Mouse (Mus musculus) kidney, postnatal 0 days (tissue): ENCODE data around the gene Fam241b. TPM values are rescaled to one million over a fixed set of nuclear protein-coding genes. Genes with fewer than 3 reads are reported as not detected.

Source experiments
- ATAC-seq: fragments of 200-750 bp; cut with Nextera tagmentation; replicated peaks from 2 replicates; pipeline ENCODE4 v1.8.0; 2017; ENCODE audit warnings: low read depth, moderate number of reproducible peaks, moderate TSS enrichment, moderate library complexity; ENCODE audit not compliant: low FRiP score
- DNase-seq: peaks from one replicate; pipeline ENCODE4 v3.0.0-alpha.2; 2016; ENCODE audit warnings: low spot score
- H3K27ac ChIP-seq: fragments of 300-500 bp; sonication (generic); 2 replicates; pipeline ENCODE4 v1.5.1; 2014; ENCODE audit warnings: mild to moderate bottlenecking
- H3K27me3 ChIP-seq: fragments of 300-500 bp; sonication (generic); 2 replicates; pipeline ENCODE4 v1.6.1; 2014; ENCODE audit warnings: low read length, mixed read lengths; ENCODE audit not compliant: insufficient read depth
- H3K36me3 ChIP-seq: fragments of 300-500 bp; sonication (generic); 2 replicates; pipeline ENCODE4 v1.6.1; 2014; ENCODE audit warnings: low read length, mixed read lengths; ENCODE audit not compliant: insufficient read depth
- H3K4me1 ChIP-seq: fragments of 300-500 bp; sonication (generic); replicated peaks from 2 replicates; pipeline ENCODE4 v1.6.1; 2014; ENCODE audit warnings: antibody characterized with exemption, low read length, mixed read lengths; ENCODE audit not compliant: insufficient read depth
- H3K4me2 ChIP-seq: fragments of 300-500 bp; sonication (generic); 2 replicates; pipeline ENCODE4 v1.6.1; 2014; ENCODE audit warnings: mild to moderate bottlenecking, low read length, moderate library complexity, mixed read lengths
- H3K4me3 ChIP-seq: fragments of 300-500 bp; sonication (generic); replicated peaks from 2 replicates; pipeline ENCODE4 v1.5.1; 2014; ENCODE audit warnings: low read depth, low read length
- H3K9ac ChIP-seq: fragments of 300-500 bp; sonication (generic); 2 replicates; pipeline ENCODE4 v1.6.1; 2014; ENCODE audit warnings: low read depth, low read length
- H3K9me3 ChIP-seq: fragments of 300-500 bp; sonication (generic); replicated peaks from 2 replicates; pipeline ENCODE4 v1.6.1; 2016; ENCODE audit warnings: low read length, inconsistent platforms, mixed read lengths
- CTCF ChIP-seq: IDR thresholded peaks from 2 replicates; pipeline ENCODE4 v1.5.1; 2016; ENCODE audit warnings: antibody characterized with exemption, low read depth, mild to moderate bottlenecking, moderate library complexity
- WGBS: fragments of 180-500 bp; shearing (Covaris S2); extraction: QIAGEN DNeasy Blood & Tissue Kit; methylation state at CpG from one replicate; pipeline ENCODE4 v1.1.7; 2014; 5-methylcytosine and 5-hydroxymethylcytosine counted together
- polyA plus RNA-seq: library from polyadenylated mRNA; unstranded; fragments of >200 nt; fragmentation: Nextera tagmentation; extraction: Ambion mirVana; gene quantifications from 2 replicates; pipeline ENCODE4 v1.2.1, GENCODE M21; 2015

Gene Fam241b
- polyA plus RNA-seq, 1 experiment from 2014 or later, result 19.2 TPM

DNA sequence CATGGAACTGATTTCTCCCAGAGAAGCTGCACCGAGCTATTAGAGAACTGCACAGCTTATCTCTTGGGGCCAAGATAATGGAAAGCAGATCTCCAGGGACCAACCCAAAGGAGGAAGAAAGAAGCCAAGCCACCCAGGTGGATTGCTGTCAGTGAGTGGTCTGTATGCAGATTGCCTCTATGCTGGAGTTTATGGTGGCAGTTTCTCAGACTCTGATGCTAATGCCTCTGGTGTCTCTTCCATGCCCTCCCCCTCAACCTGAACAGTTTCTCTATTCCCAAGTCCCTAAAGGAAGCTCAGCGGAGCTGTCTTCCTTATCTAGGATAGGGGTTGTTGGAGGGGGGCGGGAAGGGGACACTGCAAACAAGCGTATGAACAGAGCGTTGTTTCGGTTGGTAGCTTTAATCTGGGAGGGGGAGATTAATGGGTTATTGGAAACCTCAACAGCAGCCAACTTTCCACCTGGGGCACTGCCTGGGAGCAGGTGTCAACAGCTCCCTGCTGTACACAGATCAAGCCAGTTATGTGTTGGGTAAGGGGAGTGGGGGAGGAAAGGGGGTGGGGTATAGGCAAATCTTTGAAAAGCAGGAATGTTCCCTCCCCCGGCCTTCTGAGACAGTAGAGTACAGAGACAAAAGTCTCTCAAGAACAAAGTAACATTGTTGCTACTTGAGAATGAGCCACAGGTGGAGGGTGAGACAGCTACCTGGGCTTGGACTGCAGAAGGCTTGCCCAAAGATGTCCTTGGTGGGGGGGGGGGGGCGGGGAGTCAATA is 7.8 kb downstream of the Fam241b start:
- Histone ChIP-seq H3K36me3 (no peaks in the 10 kb centered on the region), H3K27me3 (peaks cover 62% of the 10 kb centered on the region)
- 2% methylated on average over 8 of the region's 8 CpGs for WGBS

GRCm38 (mm10) chr10:62132691-62133281 is 10.9 kb downstream of the Fam241b start, which contains the start of gene Neurog3:
TSS of gene Neurog3 (plus strand) at chr10:62133090.
- Histone ChIP-seq H3K9me3 (no peaks in the 10 kb centered on the region), H3K27me3 (peaks cover 92% of the 10 kb centered on the region), H3K36me3 (no peaks in the 10 kb centered on the region), H3K9ac (no peak within 1 kb of the TSS), H3K4me2 (peak within 1 kb of the TSS; percentile 40), H3K27ac (no peak within 1 kb of the TSS), H3K4me3 (0 out of 2 replicates have a peak within 1 kb of the TSS, but pooled peaks have one; percentile 11), H3K4me1 (peaks cover 4% of the 10 kb centered on the region; the same call in 1 of the 2 replicates)
- ATAC-seq, result no peak
- peak; percentile 9 for DNase-seq
- 0% methylated on average over 29 of the region's 29 CpGs for WGBS
- TF ChIP-seq CTCF, result no peak

More for the DNA sequence above, 7.8 kb downstream of the Fam241b start:
- no peak overlapping the region for H3K4me3 ChIP-seq
- H3K4me1 ChIP-seq, result peaks cover 4% of the 10 kb centered on the region; the same call in 1 of the 2 replicates
- no peak for DNase-seq
- H3K9me3 ChIP-seq, result no peaks in the 10 kb centered on the region
- no peak overlapping the region for H3K27ac ChIP-seq
- no peak for ATAC-seq
- no peak overlapping the region for H3K9ac ChIP-seq
- no peak overlapping the region for H3K4me2 ChIP-seq
- TF ChIP-seq CTCF, result no peak

DNA sequence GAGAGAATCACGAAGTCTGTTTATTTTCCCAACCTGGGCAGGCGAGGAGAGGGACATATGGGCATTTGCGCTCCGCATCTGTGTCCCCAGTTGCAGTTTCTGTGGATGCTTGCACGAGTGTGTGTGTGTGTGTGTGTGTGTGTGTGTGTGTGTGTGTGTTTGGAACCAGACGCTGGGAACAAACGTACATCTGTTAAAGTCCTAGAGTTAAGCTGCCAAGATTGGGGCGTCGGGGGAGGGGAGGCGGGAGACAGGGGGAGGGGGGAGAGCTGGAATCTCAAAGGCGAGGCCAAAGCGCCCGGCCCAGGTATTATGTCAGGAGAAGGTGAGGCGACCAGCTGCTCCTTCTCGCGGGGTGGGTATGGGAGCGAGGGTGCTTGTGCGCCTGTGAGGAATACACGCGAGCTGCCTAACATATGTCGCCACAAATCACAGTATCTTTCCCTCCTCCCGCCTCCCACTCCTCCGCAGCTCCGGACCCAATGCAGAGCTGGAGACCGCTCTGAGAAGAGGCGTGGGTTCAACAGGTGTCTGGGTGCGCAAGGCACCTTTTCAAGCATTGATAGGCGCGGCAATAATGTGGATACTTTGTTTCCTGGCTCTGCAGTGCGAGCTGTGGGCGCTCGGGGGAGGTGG is 15.3 kb downstream of the Fam241b start:
- Histone ChIP-seq H3K4me1 (peaks cover 4% of the 10 kb centered on the region; the same call in 1 of the 2 replicates), H3K9me3 (no peaks in the 10 kb centered on the region), H3K4me3 (no peak overlapping the region), H3K9ac (no peak overlapping the region), H3K27me3 (peaks cover 63% of the 10 kb centered on the region), H3K27ac (no peak overlapping the region), H3K4me2 (no peak overlapping the region), H3K36me3 (no peaks in the 10 kb centered on the region)
- ATAC-seq (no peak), DNase-seq (no peak)
- no peak for TF ChIP-seq CTCF
- WGBS, result 2% methylated on average over 32 of the region's 32 CpGs

DNA sequence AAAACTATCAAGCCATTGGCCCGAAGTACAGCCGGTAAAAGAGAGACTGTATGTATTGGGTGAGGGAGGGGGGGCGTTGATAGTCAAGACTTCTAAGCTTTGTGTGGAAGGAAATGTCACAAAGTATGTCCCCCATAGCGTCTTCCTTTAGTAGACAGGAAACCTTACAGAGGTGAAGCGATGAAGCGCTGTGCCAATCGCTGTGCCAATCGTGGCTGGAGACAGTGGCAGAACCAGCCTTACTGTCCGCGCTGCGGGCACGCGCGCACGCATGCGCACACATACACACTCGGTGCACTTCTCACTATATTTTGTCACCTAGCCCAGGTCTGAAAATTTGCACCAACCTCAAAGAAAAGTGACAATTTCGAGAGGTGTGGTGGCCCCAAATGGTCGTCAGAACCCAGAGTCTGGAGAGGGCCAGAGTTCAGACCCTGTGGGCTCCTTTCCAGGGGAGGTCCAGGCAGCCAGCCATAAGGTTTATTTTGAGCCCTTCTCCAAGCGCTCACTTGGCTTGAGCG is 15.9 kb downstream of the Fam241b start:
- DNase-seq, result no peak
- Histone ChIP-seq H3K4me3 (no peak overlapping the region), H3K9ac (no peak overlapping the region)

DNA sequence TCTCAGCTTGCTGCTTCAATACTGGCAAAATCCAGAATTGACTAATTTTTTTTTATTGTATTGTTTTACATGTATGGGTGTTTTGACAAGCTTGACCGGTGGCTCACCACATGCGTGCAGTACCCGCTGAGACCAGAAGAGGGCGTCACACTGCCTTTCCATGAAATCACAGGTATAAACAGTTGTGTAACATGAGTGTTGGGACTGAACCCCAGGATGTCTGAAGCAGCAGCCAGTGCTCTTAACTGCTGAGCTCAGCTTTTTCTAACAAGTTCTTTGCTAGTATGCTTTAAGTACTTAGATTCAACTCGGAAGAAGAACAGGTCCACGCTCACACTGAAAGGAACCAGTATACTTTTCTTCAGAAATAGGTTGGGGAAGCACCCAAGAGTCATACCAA is 16.6 kb downstream of the Fam241b start:
- WGBS, result 41% methylated on average over 6 of the region's 6 CpGs

More for the DNA sequence above, 15.9 kb downstream of the Fam241b start:
- Histone ChIP-seq H3K27ac (no peak overlapping the region), H3K4me2 (no peak overlapping the region), H3K27me3 (peaks cover 56% of the 10 kb centered on the region), H3K36me3 (no peaks in the 10 kb centered on the region), H3K9me3 (no peaks in the 10 kb centered on the region), H3K4me1 (peaks cover 3% of the 10 kb centered on the region; the same call in 1 of the 2 replicates)
- no peak for TF ChIP-seq CTCF
- ATAC-seq, result no peak
- WGBS, result 31% methylated on average over 21 of the region's 21 CpGs

More for the DNA sequence above, 16.6 kb downstream of the Fam241b start:
- DNase-seq (no peak), ATAC-seq (no peak)
- H3K4me1 ChIP-seq, result no peaks in the 10 kb centered on the region
- H3K27ac ChIP-seq, result no peak overlapping the region
- peaks cover 50% of the 10 kb centered on the region for H3K27me3 ChIP-seq
- no peak overlapping the region for H3K4me2 ChIP-seq
- no peak overlapping the region for H3K9ac ChIP-seq
- no peaks in the 10 kb centered on the region for H3K36me3 ChIP-seq
- no peak overlapping the region for H3K4me3 ChIP-seq
- peak; percentile 56 for TF ChIP-seq CTCF
- H3K9me3 ChIP-seq, result no peaks in the 10 kb centered on the region
